8 mouse cellular contexts compared by ENCODE assay signal in the genomic region with DNA sequence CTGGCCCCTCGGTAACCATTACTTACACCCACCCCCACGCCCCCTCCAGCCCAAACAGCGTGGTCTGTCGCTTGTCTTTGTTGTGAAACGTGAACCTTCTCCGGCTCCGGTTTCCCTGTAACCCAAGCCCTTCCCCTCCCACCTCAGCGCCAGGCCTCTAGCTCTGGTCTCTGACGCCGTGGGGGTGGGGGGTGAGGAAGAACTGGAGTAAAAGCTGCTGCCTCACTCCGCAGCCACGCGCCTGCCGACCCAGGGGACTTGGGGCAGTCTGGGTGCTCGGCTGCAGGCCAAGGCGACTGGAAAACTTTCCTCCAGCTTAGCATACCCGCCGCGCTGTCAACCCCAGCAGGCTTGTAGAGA. TPM values are rescaled to one million over a fixed set of nuclear protein-coding genes. Genes with fewer than 3 reads are reported as not detected.
A peak's percentile ranks its signal among the peaks of the same experiment; 100 is the strongest.
DNase-seq lines count a peak whose midpoint lies in the region; ATAC-seq lines count a peak whose summit lies in the region.

No protein-coding gene starts in this region.

- H3K9ac ChIP-seq in forebrain, embryonic 11.5 days (ENCODE audit: low read length) = peak overlapping the region; percentile 93
- H3K9ac ChIP-seq in limb, embryonic 12.5 days (replicated peaks) = peak overlapping the region; percentile 94
- peak overlapping the region; percentile 72 for H3K9ac ChIP-seq in midbrain, embryonic 13.5 days (replicated peaks)

- WGBS in forebrain, embryonic 11.5 days = under 1% methylated on average over 19 of the region's 19 CpGs
- WGBS in limb, embryonic 12.5 days = under 1% methylated on average over 19 of the region's 19 CpGs
- under 1% methylated on average over 19 of the region's 19 CpGs for WGBS in midbrain, embryonic 13.5 days

- peak; percentile 84 for DNase-seq in 3T3-L1 (ENCODE audit: low read depth, low spot score)
- peak; percentile 91 for DNase-seq in NIH3T3 (ENCODE audit: low read depth)
- DNase-seq in forebrain, embryonic 11.5 days (ENCODE audit: low spot score) = peak; percentile 86
- DNase-seq in frontal cortex, adult 2 months (ENCODE audit: extremely low spot score in 1 of 2, low spot score in 1 of 2) = no peak
- DNase-seq in spleen, adult 12 weeks (ENCODE audit: low spot score) = no peak

- no peaks in the 10 kb centered on the region for H3K36me3 ChIP-seq in forebrain, embryonic 11.5 days (ENCODE audit: control insufficient read depth, insufficient read depth, low read length)
- H3K36me3 ChIP-seq in limb, embryonic 12.5 days = peaks cover 20% of the 10 kb centered on the region
- H3K36me3 ChIP-seq in midbrain, embryonic 13.5 days = peaks cover 14% of the 10 kb centered on the region

- peaks cover 11% of the 10 kb centered on the region for H3K27me3 ChIP-seq in forebrain, embryonic 11.5 days (ENCODE audit: control insufficient read depth, insufficient read depth, low read length)
- H3K27me3 ChIP-seq in limb, embryonic 12.5 days = peaks cover 15% of the 10 kb centered on the region
- peaks cover 29% of the 10 kb centered on the region for H3K27me3 ChIP-seq in midbrain, embryonic 13.5 days

- H3K4me3 ChIP-seq in forebrain, embryonic 11.5 days (ENCODE audit: low read depth, low read length) = peak overlapping the region; percentile 72
- H3K4me3 ChIP-seq in limb, embryonic 12.5 days (replicated peaks) = peak overlapping the region; percentile 85
- H3K4me3 ChIP-seq in midbrain, embryonic 13.5 days (replicated peaks) = peak overlapping the region; percentile 63

- no peak for ATAC-seq in forebrain, embryonic 11.5 days (replicated peaks; ENCODE audit: low FRiP score)
- peak; percentile 17 to 33; a peak in 2 of 4 replicates for ATAC-seq in hematopoietic stem cell, adult 5-6 weeks (replicated peaks in 1 of 2; ENCODE audit: insufficient read depth in 1 of 2, low FRiP score in 2 of 2, low TSS enrichment in 1 of 2, low read depth in 1 of 2, poor library complexity in 2 of 2, severe bottlenecking in 2 of 2)
- ATAC-seq in limb, embryonic 12.5 days (ENCODE audit: insufficient number of reproducible peaks, insufficient read depth, low FRiP score, low TSS enrichment, low read depth) = peak; percentile 18
- no peak for ATAC-seq in midbrain, embryonic 13.5 days

- H3K27ac ChIP-seq in forebrain, embryonic 11.5 days (ENCODE audit: low read depth, low read length) = 0 out of 2 replicates have a peak overlapping the region, but pooled peaks have one; percentile 12
- H3K27ac ChIP-seq in limb, embryonic 12.5 days = peak overlapping the region; percentile 98
- peak overlapping the region; percentile 82 for H3K27ac ChIP-seq in midbrain, embryonic 13.5 days

- no peaks in the 10 kb centered on the region for H3K9me3 ChIP-seq in forebrain, embryonic 11.5 days (ENCODE audit: control insufficient read depth, low read length)
- no peaks in the 10 kb centered on the region for H3K9me3 ChIP-seq in limb, embryonic 12.5 days
- H3K9me3 ChIP-seq in midbrain, embryonic 13.5 days = no peaks in the 10 kb centered on the region

- peak overlapping the region; percentile 95 for H3K4me2 ChIP-seq in forebrain, embryonic 11.5 days (ENCODE audit: low read depth, low read length, severe bottlenecking)
- H3K4me2 ChIP-seq in limb, embryonic 12.5 days = peak overlapping the region; percentile 92
- H3K4me2 ChIP-seq in midbrain, embryonic 13.5 days (replicated peaks) = peak overlapping the region; percentile 98

- peaks cover 33% of the 10 kb centered on the region for H3K4me1 ChIP-seq in forebrain, embryonic 11.5 days (replicated peaks; ENCODE audit: control insufficient read depth, insufficient read depth, low read length)
- peaks cover 46% of the 10 kb centered on the region for H3K4me1 ChIP-seq in limb, embryonic 12.5 days (replicated peaks)
- peaks cover 55% of the 10 kb centered on the region for H3K4me1 ChIP-seq in midbrain, embryonic 13.5 days (replicated peaks)

RNA-seq across cellular contexts. Expression of gene Six5, which starts 1.3 kb away (rescaled TPM):
- 9.9 and 10.8 TPM in 2 replicates for polyA plus RNA-seq in forebrain, embryonic 11.5 days (2014; fragmentation: Nextera tagmentation; extraction: Ambion mirVana)
- 7.9 and 9.3 TPM in 2 replicates for total RNA-seq in hematopoietic stem cell, adult 5-6 weeks (2017)
- 11.2 and 12.5 TPM in 2 replicates for polyA plus RNA-seq in limb, embryonic 12.5 days (2016; fragmentation: Nextera tagmentation; extraction: Ambion mirVana)
- polyA plus RNA-seq in midbrain, embryonic 13.5 days (2015; fragmentation: Nextera tagmentation; extraction: Ambion mirVana) = 2.7 and 3.2 TPM in 2 replicates
- 5.4 and 5.7 TPM in 2 replicates for polyA plus RNA-seq in frontal cortex, adult 2 months (2012; rRNA removed)

RNA-seq across cellular contexts. Expression of gene Dmpk, which starts 12.1 kb away (rescaled TPM):
- 12.4 and 13.8 TPM in 2 replicates for polyA plus RNA-seq in forebrain, embryonic 11.5 days (2014; fragmentation: Nextera tagmentation; extraction: Ambion mirVana)
- 3.6 TPM in 1 of 2 replicates, not detected in the other for total RNA-seq in hematopoietic stem cell, adult 5-6 weeks (2017)
- polyA plus RNA-seq in limb, embryonic 12.5 days (2016; fragmentation: Nextera tagmentation; extraction: Ambion mirVana) = 17.7 and 18.9 TPM in 2 replicates
- polyA plus RNA-seq in midbrain, embryonic 13.5 days (2015; fragmentation: Nextera tagmentation; extraction: Ambion mirVana) = 8.8 and 15.6 TPM in 2 replicates
- polyA plus RNA-seq in frontal cortex, adult 2 months (2012; rRNA removed) = 50.3 and 59.6 TPM in 2 replicates

RNA-seq across cellular contexts. Expression of gene Dmwd, which starts 19.7 kb away (rescaled TPM):
- polyA plus RNA-seq in forebrain, embryonic 11.5 days (2014; fragmentation: Nextera tagmentation; extraction: Ambion mirVana) = 20.9 and 25.4 TPM in 2 replicates
- 13.5 TPM in 2 replicates for total RNA-seq in hematopoietic stem cell, adult 5-6 weeks (2017)
- polyA plus RNA-seq in limb, embryonic 12.5 days (2016; fragmentation: Nextera tagmentation; extraction: Ambion mirVana) = 17.9 and 21.6 TPM in 2 replicates
- polyA plus RNA-seq in midbrain, embryonic 13.5 days (2015; fragmentation: Nextera tagmentation; extraction: Ambion mirVana) = 25.3 TPM in 2 replicates
- 174 and 178 TPM in 2 replicates for polyA plus RNA-seq in frontal cortex, adult 2 months (2012; rRNA removed)

RNA-seq across cellular contexts. Expression of gene Gm4969, which starts 22.4 kb away (rescaled TPM):
- 1.2 and 1.4 TPM in 2 replicates for polyA plus RNA-seq in forebrain, embryonic 11.5 days (2014; fragmentation: Nextera tagmentation; extraction: Ambion mirVana)
- total RNA-seq in hematopoietic stem cell, adult 5-6 weeks (2017) = 0.50 and 1.1 TPM in 2 replicates
- polyA plus RNA-seq in limb, embryonic 12.5 days (2016; fragmentation: Nextera tagmentation; extraction: Ambion mirVana) = 3.3 and 3.5 TPM in 2 replicates
- polyA plus RNA-seq in midbrain, embryonic 13.5 days (2015; fragmentation: Nextera tagmentation; extraction: Ambion mirVana) = 1.6 and 1.9 TPM in 2 replicates
- 1.1 and 1.4 TPM in 2 replicates for polyA plus RNA-seq in frontal cortex, adult 2 months (2012; rRNA removed)

RNA-seq across cellular contexts. Expression of gene Fbxo46, which starts 23.9 kb away (rescaled TPM):
- polyA plus RNA-seq in forebrain, embryonic 11.5 days (2014; fragmentation: Nextera tagmentation; extraction: Ambion mirVana) = 13.6 and 13.9 TPM in 2 replicates
- total RNA-seq in hematopoietic stem cell, adult 5-6 weeks (2017) = 7.8 and 8.3 TPM in 2 replicates
- polyA plus RNA-seq in limb, embryonic 12.5 days (2016; fragmentation: Nextera tagmentation; extraction: Ambion mirVana) = 19.3 and 19.6 TPM in 2 replicates
- polyA plus RNA-seq in midbrain, embryonic 13.5 days (2015; fragmentation: Nextera tagmentation; extraction: Ambion mirVana) = 19.6 and 20.6 TPM in 2 replicates
- 8.4 and 9.0 TPM in 2 replicates for polyA plus RNA-seq in frontal cortex, adult 2 months (2012; rRNA removed)

Comparison
In these comparisons a context has a peak if more than half of its experiments do, and no peak if none do; other contexts are left out.
1. DNase-seq: peak in 3T3-L1 (single experiment), NIH3T3 (single experiment) and forebrain, embryonic 11.5 days (single experiment); none in frontal cortex, adult 2 months (0 of 2) and spleen, adult 12 weeks (single experiment).
2. ATAC-seq: peak in hematopoietic stem cell, adult 5-6 weeks (2 of 2) and limb, embryonic 12.5 days (single experiment); none in forebrain, embryonic 11.5 days (single experiment) and midbrain, embryonic 13.5 days (single experiment).
3. H3K27ac ChIP-seq: peak in every context shown above with its lines; median percentile 98 in limb, embryonic 12.5 days; 82 in midbrain, embryonic 13.5 days; 12 in forebrain, embryonic 11.5 days.
4. Peak in every context shown above with its lines, with median percentiles within 50 percentile points of each other: H3K4me2 ChIP-seq, H3K4me3 ChIP-seq and H3K9ac ChIP-seq.